In the genomic region with DNA sequence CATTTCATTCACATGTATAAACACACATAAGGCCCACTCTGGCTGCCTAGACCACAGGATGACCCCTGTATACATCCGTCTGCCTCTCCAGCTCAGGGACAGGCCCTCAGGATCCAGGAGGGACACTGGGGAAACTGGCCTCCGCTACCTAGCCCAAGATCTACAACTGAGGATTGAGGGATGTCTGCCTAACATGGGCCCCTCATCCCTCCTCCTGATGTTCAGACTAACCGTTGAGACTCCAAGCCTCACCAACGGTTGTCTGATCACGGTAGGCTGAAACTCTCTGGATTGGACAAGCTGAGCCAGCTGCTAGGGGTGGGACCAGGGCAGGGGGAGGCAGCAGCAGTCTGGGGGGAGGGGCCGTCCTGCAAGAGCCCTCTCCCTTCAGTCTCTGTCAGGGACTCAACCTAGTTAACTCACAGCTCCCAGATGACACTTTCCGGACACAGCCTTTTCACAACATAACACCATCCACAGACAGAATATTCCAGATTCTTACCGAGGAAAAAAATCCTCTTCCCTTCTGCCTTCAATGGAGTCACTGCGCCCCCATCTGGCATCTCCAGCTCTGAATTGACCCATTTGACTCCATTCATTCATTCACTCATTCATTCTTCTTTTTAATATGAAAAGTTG, we compare ENCODE assay signal across 8 mouse cellular contexts. TPM values are rescaled to one million over a fixed set of nuclear protein-coding genes. Genes with fewer than 3 reads are reported as not detected.
DNase-seq lines count a peak whose midpoint lies in the region; ATAC-seq and TF ChIP-seq lines count a peak whose summit lies in the region.

No protein-coding gene starts in this region.

- no peak for TF ChIP-seq POLR2A in kidney, adult 2 months (IDR thresholded peaks at IDR 0.05; ENCODE audit: low read depth, low read length)

- 28% methylated on average over 9 of the region's 9 CpGs for WGBS in kidney, adult 2 months
- 22% methylated on average over 9 of the region's 9 CpGs for WGBS in kidney, embryonic 15.5 days

- no peak overlapping the region for H3K4me2 ChIP-seq in kidney, embryonic 15.5 days

- peak; percentile 46 for DNase-seq in adrenal gland, adult 2 months
- no peak for DNase-seq in adrenal gland, postnatal 25 days
- DNase-seq in kidney, adult 2 months, result peak; percentile 73
- peak; percentile 55 for DNase-seq in adrenal gland, postnatal 14 days
- peak; percentile 41 for DNase-seq in liver
- no peak for DNase-seq in spleen, postnatal 10 days (ENCODE audit: low spot score in 2 of 2)

- peak; percentile 38; the same call in 1 of the 2 replicates for TF ChIP-seq CTCF in kidney, adult 2 months (conservative IDR thresholded peaks at IDR 0.05; ENCODE audit: insufficient read depth, insufficient read length, low read depth, low read length)

- ATAC-seq in kidney, embryonic 15.5 days (replicated peaks; ENCODE audit: low FRiP score), result no peak
- ATAC-seq in erythroblast, adult 5-6 weeks (replicated peaks; ENCODE audit: low FRiP score, poor library complexity, severe bottlenecking), result no peak

- no peaks in the 10 kb centered on the region for H3K36me3 ChIP-seq in kidney, adult 2 months (ENCODE audit: control insufficient read depth, insufficient read depth, low read length)
- no peaks in the 10 kb centered on the region for H3K36me3 ChIP-seq in kidney, embryonic 15.5 days

- no peak overlapping the region for H3K27ac ChIP-seq in kidney, adult 2 months (ENCODE audit: insufficient read depth, low read depth, low read length)
- no peak overlapping the region for H3K27ac ChIP-seq in kidney, embryonic 15.5 days

- peaks cover 8% of the 10 kb centered on the region for H3K4me1 ChIP-seq in kidney, adult 2 months (ENCODE audit: control insufficient read depth, insufficient read depth, low read length)
- peaks cover 51% of the 10 kb centered on the region for H3K4me1 ChIP-seq in kidney, embryonic 15.5 days

- no peaks in the 10 kb centered on the region for H3K9me3 ChIP-seq in kidney, embryonic 15.5 days (replicated peaks)

- H3K27me3 ChIP-seq in kidney, adult 2 months (replicated peaks; ENCODE audit: control insufficient read depth, insufficient read depth, low read length), result no peaks in the 10 kb centered on the region
- H3K27me3 ChIP-seq in kidney, embryonic 15.5 days, result peaks cover 27% of the 10 kb centered on the region

- H3K4me3 ChIP-seq in kidney, adult 2 months (ENCODE audit: insufficient read depth, low read depth, low read length), result no peak overlapping the region
- no peak overlapping the region for H3K4me3 ChIP-seq in kidney, embryonic 15.5 days (replicated peaks)

- H3K9ac ChIP-seq in kidney, embryonic 15.5 days, result no peak overlapping the region

RNA-seq across cellular contexts. Expression of a gene that starts 4.0 kb away (rescaled TPM):
- 10 to 100 TPM; 41.5 to 59.1 TPM for total RNA-seq in adrenal gland, adult 2 months (2021)
- 48.0 and 54.8 TPM in 2 replicates for polyA plus RNA-seq in adrenal gland, adult 2 months (2012; rRNA removed)
- 44.5 and 46.1 TPM in 2 replicates for total RNA-seq in adrenal gland, postnatal 25 days (2021)
- 19.5 and 22.0 TPM in 2 replicates for polyA plus RNA-seq in kidney, adult 2 months (2012; rRNA removed)
- polyA plus RNA-seq in kidney, embryonic 15.5 days (2015; fragmentation: Nextera tagmentation; extraction: Ambion mirVana), result 30.3 TPM in 2 replicates
- 32.4 and 34.6 TPM in 2 replicates for total RNA-seq in adrenal gland, postnatal 14 days (2021)
- total RNA-seq in erythroblast, adult 5-6 weeks (2015; ENCODE audit: low replicate concordance), result 0.19 and 5.9 TPM in 2 replicates
- total RNA-seq in erythroblast, adult 5-6 weeks (2017; ENCODE audit: low replicate concordance), result 0.56 and 3.2 TPM in 2 replicates

RNA-seq across cellular contexts. Expression of a gene that starts 9.2 kb away (rescaled TPM):
- 100 to 1,000 TPM in 1 of 2 experiments, 10 to 100 TPM in 1; 99.9 to 107 TPM for total RNA-seq in adrenal gland, adult 2 months (2021)
- polyA plus RNA-seq in adrenal gland, adult 2 months (2012; rRNA removed), result 64.8 and 71.5 TPM in 2 replicates
- total RNA-seq in adrenal gland, postnatal 25 days (2021), result 81.7 and 96.8 TPM in 2 replicates
- 64.5 and 67.4 TPM in 2 replicates for polyA plus RNA-seq in kidney, adult 2 months (2012; rRNA removed)
- polyA plus RNA-seq in kidney, embryonic 15.5 days (2015; fragmentation: Nextera tagmentation; extraction: Ambion mirVana), result 45.8 and 47.4 TPM in 2 replicates
- 130 and 140 TPM in 2 replicates for total RNA-seq in adrenal gland, postnatal 14 days (2021)
- 6.7 and 11.1 TPM in 2 replicates for total RNA-seq in erythroblast, adult 5-6 weeks (2015; ENCODE audit: low replicate concordance)
- total RNA-seq in erythroblast, adult 5-6 weeks (2017; ENCODE audit: low replicate concordance), result 6.4 and 10.3 TPM in 2 replicates

RNA-seq across cellular contexts. Expression of a gene that starts 39.3 kb away (rescaled TPM):
- total RNA-seq in adrenal gland, adult 2 months (2021), result 10 to 100 TPM; 55.9 to 70.2 TPM
- 21.6 and 23.9 TPM in 2 replicates for polyA plus RNA-seq in adrenal gland, adult 2 months (2012; rRNA removed)
- 70.9 and 71.7 TPM in 2 replicates for total RNA-seq in adrenal gland, postnatal 25 days (2021)
- polyA plus RNA-seq in kidney, adult 2 months (2012; rRNA removed), result 32.5 and 35.1 TPM in 2 replicates
- 110 and 114 TPM in 2 replicates for polyA plus RNA-seq in kidney, embryonic 15.5 days (2015; fragmentation: Nextera tagmentation; extraction: Ambion mirVana)
- 69.2 and 73.4 TPM in 2 replicates for total RNA-seq in adrenal gland, postnatal 14 days (2021)
- 20.9 and 23.6 TPM in 2 replicates for total RNA-seq in erythroblast, adult 5-6 weeks (2015; ENCODE audit: low replicate concordance)
- 45.2 and 61.6 TPM in 2 replicates for total RNA-seq in erythroblast, adult 5-6 weeks (2017; ENCODE audit: low replicate concordance)

Comparison
In these comparisons a context has a peak if more than half of its experiments do, and no peak if none do; other contexts are left out.
1. DNase-seq: peak in adrenal gland, adult 2 months (single experiment), kidney, adult 2 months (single experiment), adrenal gland, postnatal 14 days (single experiment) and liver (single experiment); none in adrenal gland, postnatal 25 days (single experiment) and spleen, postnatal 10 days (0 of 2).